Mouse (Mus musculus) liver, postnatal 0 days (tissue): ENCODE measurements around the gene Bco2.

Experiments
- CTCF ChIP-seq: sonication (generic); IDR thresholded peaks from 2 replicates; pipeline ENCODE4 v1.5.1; 2016; ENCODE audit warnings: antibody characterized with exemption, low read depth
- EP300 ChIP-seq: IDR thresholded peaks from 2 replicates; pipeline ENCODE4 v1.6.1; 2016; ENCODE audit warnings: antibody characterized with exemption, low read depth, mild to moderate bottlenecking

DNA sequence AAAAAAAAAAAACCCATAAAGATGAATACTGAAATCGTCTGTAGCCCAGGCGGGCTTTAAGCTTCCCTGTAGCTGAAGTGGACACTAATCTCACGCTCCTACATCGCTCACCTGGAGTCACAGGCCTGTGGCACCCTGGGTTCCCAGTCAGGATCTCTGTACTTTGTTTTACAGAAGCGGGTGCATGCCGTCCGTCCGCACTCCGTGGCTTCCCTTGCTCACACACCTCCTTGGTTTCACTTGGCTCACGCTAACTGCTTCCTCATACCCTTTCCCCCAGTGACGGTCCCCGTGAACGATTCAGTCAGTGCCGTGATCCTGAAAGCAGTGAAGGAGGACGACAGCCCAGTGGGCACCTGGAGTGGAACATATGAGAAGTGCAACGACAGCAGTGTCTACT is 56.2 kb downstream of the Bco2 start:
- TF ChIP-seq CTCF (no peak), EP300 (no peak)
